Mouse (Mus musculus) embryonic facial prominence, embryonic 12.5 days (tissue): Measurements from ENCODE around the gene Gm11127. TPM values are rescaled to one million over a fixed set of nuclear protein-coding genes. Genes with fewer than 3 reads are reported as not detected.

Experiments
- ATAC-seq: fragments of 200-750 bp; cut with Nextera tagmentation; 2 replicates; pipeline ENCODE4 v1.8.0; 2017; ENCODE audit not compliant: insufficient number of reproducible peaks, insufficient read depth, low FRiP score, low TSS enrichment
- H3K27ac ChIP-seq: fragments of 300-500 bp; sonication (generic); 2 replicates; pipeline ENCODE4 v1.5.1; 2016; ENCODE audit warnings: mild to moderate bottlenecking
- H3K27me3 ChIP-seq: fragments of 300-500 bp; sonication (generic); 2 replicates; pipeline ENCODE4 v1.6.1; 2016; ENCODE audit warnings: mild to moderate bottlenecking, moderate library complexity
- H3K36me3 ChIP-seq: fragments of 300-500 bp; sonication (generic); 2 replicates; pipeline ENCODE4 v1.6.1; 2016; ENCODE audit warnings: mild to moderate bottlenecking
- H3K4me1 ChIP-seq: fragments of 300-500 bp; sonication (generic); 2 replicates; pipeline ENCODE4 v1.6.1; 2016
- H3K4me2 ChIP-seq: fragments of 300-500 bp; sonication (generic); replicated peaks from 2 replicates; pipeline ENCODE4 v1.6.1; 2016; ENCODE audit warnings: mild to moderate bottlenecking, moderate library complexity
- H3K4me3 ChIP-seq: fragments of 300-500 bp; sonication (generic); 2 replicates; pipeline ENCODE4 v1.5.1; 2016; ENCODE audit warnings: mild to moderate bottlenecking
- H3K9ac ChIP-seq: fragments of 300-500 bp; sonication (generic); 2 replicates; pipeline ENCODE4 v1.6.1; 2016; ENCODE audit warnings: mild to moderate bottlenecking, moderate library complexity
- H3K9me3 ChIP-seq: fragments of 300-500 bp; sonication (generic); 2 replicates; pipeline ENCODE4 v1.6.1; 2016; ENCODE audit warnings: mild to moderate bottlenecking, moderate library complexity
- WGBS: fragments of 180-500 bp; shearing (Covaris S2); methylation state at CpG from one replicate; pipeline ENCODE4 v1.1.7; 2016; 5-methylcytosine and 5-hydroxymethylcytosine counted together
- polyA plus RNA-seq: library from polyadenylated mRNA; unstranded; fragments of >200 nt; fragmentation: Nextera tagmentation; extraction: Ambion mirVana; gene quantifications from 2 replicates; pipeline ENCODE4 v1.2.1, GENCODE M21; 2016

Gene Gm11127
- polyA plus RNA-seq, 1 experiment from 2014 or later, result not detected

DNA sequence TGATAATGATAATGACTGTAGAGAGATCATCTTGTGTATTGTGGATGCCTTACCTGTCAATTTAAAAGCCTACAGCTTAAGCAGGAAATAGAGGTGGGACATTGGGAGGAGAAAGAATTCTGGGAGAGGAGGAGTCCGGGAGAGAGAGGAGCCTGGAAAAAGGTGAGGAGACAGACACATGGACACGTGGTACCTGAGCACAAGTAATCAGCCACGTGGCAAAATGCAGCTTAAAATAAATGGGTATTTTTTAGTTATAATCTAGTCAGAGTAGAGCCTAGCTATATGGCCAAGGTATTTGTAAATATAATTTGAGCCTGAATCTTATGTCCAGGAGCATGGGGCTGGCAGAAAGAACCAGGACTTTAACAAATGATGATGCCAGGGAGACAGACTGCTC is 38.7 kb downstream of the Gm11127 start:
- Histone ChIP-seq H3K4me1 (peaks cover 13% of the 10 kb centered on the region; the same call in 1 of the 2 replicates), H3K9me3 (no peaks in the 10 kb centered on the region), H3K9ac (no peak overlapping the region), H3K4me3 (no peak overlapping the region), H3K4me2 (no peak overlapping the region), H3K36me3 (peaks cover 7% of the 10 kb centered on the region), H3K27me3 (no peaks in the 10 kb centered on the region), H3K27ac (no peak overlapping the region)
- WGBS, result 74% methylated on average over 3 of the region's 3 CpGs
- no peak for ATAC-seq

DNA sequence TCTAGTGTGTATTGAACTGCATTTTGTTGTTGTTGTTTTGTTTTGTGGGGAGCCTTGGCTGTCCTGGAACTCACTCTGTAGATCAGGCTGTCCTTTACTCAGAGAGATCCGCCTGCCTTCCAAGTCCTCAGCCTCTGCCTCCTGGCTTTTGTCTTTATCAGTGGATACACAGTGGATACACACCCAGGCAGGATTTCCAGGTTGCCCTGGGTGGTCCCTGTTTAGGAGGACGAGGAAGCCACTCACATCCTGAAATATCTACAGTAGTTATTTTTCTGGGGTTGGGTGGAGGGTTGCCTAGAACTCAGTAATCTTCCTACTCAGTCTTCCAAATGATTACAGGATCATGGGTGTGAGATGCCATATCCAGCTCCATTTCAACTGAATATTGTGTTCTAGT is 39.2 kb downstream of the Gm11127 start:
- H3K27me3 ChIP-seq, result no peaks in the 10 kb centered on the region
- no peak overlapping the region for H3K9ac ChIP-seq
- no peak for ATAC-seq
- H3K36me3 ChIP-seq, result peaks cover 12% of the 10 kb centered on the region
- H3K4me2 ChIP-seq, result no peak overlapping the region
- no peak overlapping the region for H3K4me3 ChIP-seq
- no peaks in the 10 kb centered on the region for H3K9me3 ChIP-seq
- WGBS, result 72% methylated on average over 2 of the region's 2 CpGs
- H3K4me1 ChIP-seq, result peaks cover 13% of the 10 kb centered on the region; the same call in 1 of the 2 replicates
- no peak overlapping the region for H3K27ac ChIP-seq

DNA sequence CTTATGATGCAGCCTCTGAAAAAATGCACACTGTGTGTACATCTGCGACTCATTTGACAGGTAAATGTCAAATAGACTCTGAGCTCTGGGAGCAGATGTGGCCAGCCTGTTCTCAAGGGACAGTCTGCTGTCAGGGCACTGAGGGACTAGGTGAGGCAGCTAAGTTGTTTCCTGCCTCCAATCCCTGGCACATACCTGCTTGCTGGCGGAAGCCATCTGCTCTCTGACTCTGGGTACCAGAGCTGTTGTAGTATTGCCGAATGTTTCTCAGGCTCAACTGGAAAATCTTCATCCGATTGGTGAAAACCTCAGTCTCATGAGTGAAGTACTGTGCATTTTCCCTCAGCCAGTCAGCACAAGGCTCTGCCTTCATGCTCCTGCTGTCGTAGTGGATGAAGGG is 41.1 kb downstream of the Gm11127 start:
- Histone ChIP-seq H3K4me1 (peaks cover 3% of the 10 kb centered on the region; the same call in 1 of the 2 replicates), H3K27ac (no peak overlapping the region), H3K9me3 (no peaks in the 10 kb centered on the region), H3K27me3 (no peaks in the 10 kb centered on the region), H3K9ac (no peak overlapping the region), H3K36me3 (peaks cover 12% of the 10 kb centered on the region), H3K4me2 (no peak overlapping the region), H3K4me3 (no peak overlapping the region)
- ATAC-seq, result no peak
- WGBS, result 89% methylated on average over 5 of the region's 5 CpGs

DNA sequence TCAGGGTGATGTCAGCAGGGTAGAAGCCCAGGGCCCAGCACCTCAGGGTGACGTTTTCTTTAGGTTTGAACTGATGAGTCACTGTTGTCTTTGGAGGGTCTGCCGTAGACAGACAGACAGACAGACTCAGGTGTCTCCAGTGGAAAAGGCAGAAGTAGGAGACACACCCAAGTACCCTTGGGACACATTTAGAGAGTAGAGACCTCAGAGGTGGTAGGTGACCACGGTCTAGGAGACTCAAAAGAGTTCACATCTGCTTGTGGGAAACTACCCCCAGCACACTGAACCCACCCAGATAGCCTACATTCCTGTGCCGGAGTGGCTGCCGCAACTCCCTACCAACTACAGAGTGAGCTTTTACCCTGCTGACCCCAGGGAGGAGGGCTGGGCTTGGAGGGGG is 43.2 kb downstream of the Gm11127 start:
- Histone ChIP-seq H3K4me1 (no peaks in the 10 kb centered on the region), H3K36me3 (peaks cover 12% of the 10 kb centered on the region), H3K9ac (no peak overlapping the region), H3K4me2 (no peak overlapping the region), H3K4me3 (no peak overlapping the region), H3K9me3 (no peaks in the 10 kb centered on the region), H3K27ac (no peak overlapping the region), H3K27me3 (no peaks in the 10 kb centered on the region)
- no peak for ATAC-seq
- WGBS, result 97% methylated on average over 5 of the region's 5 CpGs

Other genes with a start within 250 kb of the Gm11127 start
- 6.9 and 8.9 TPM in 2 replicates for gene Ier3, start 236.7 kb downstream of the Gm11127 start, polyA plus RNA-seq
- 50.7 and 60.3 TPM in 2 replicates for gene Flot1, start 235.1 kb downstream of the Gm11127 start, polyA plus RNA-seq
- 1,266 and 1,271 TPM in 2 replicates for gene Tubb5, start 220.1 kb downstream of the Gm11127 start, polyA plus RNA-seq
- 15.1 and 21.3 TPM in 2 replicates for gene Mdc1, start 216.9 kb downstream of the Gm11127 start, polyA plus RNA-seq
- 39.9 and 43.9 TPM in 2 replicates for gene Nrm, start 197.1 kb downstream of the Gm11127 start, polyA plus RNA-seq
- gene Ppp1r18, start 192.8 kb downstream of the Gm11127 start, polyA plus RNA-seq, result 26.1 and 28.9 TPM in 2 replicates
- 47.8 and 52.8 TPM in 2 replicates for gene Dhx16, start 178.6 kb downstream of the Gm11127 start, polyA plus RNA-seq
- gene 2310061I04Rik, start 160.9 kb downstream of the Gm11127 start, polyA plus RNA-seq, result 24.0 and 24.3 TPM in 2 replicates
- gene Atat1, start 148.3 kb downstream of the Gm11127 start, polyA plus RNA-seq, result 165 and 172 TPM in 2 replicates
- 65.6 TPM in 2 replicates for gene Mrps18b, start 142.0 kb downstream of the Gm11127 start, polyA plus RNA-seq
- gene Ppp1r10, start 141.9 kb downstream of the Gm11127 start, polyA plus RNA-seq, result 50.1 and 51.9 TPM in 2 replicates
- gene Abcf1, start 88.6 kb downstream of the Gm11127 start, polyA plus RNA-seq, result 91.2 and 113 TPM in 2 replicates
- gene Gnl1, start 78.5 kb downstream of the Gm11127 start, polyA plus RNA-seq, result 69.9 and 71.5 TPM in 2 replicates
- gene Prr3, start 78.1 kb downstream of the Gm11127 start, polyA plus RNA-seq, result 42.9 and 51.4 TPM in 2 replicates
- 3.7 and 5.5 TPM in 2 replicates for gene H2-T24, start 37.8 kb downstream of the Gm11127 start, polyA plus RNA-seq
- 10.2 and 12.1 TPM in 2 replicates for gene H2-T23, start 25.5 kb downstream of the Gm11127 start, polyA plus RNA-seq
- gene H2-T22, start 15.6 kb downstream of the Gm11127 start, polyA plus RNA-seq, result 16.3 and 17.2 TPM in 2 replicates
- gene Gm6034, start 15.4 kb downstream of the Gm11127 start, polyA plus RNA-seq, result not detected in 2 replicates
- not detected in 2 replicates for gene Gm19684, start 63.3 kb upstream of the Gm11127 start, polyA plus RNA-seq
- not detected in 2 replicates for gene Gm7030, start 71.1 kb upstream of the Gm11127 start, polyA plus RNA-seq
- gene Gm8909, start 110.2 kb upstream of the Gm11127 start, polyA plus RNA-seq, result not detected in 2 replicates
- gene H2-T3, start 131.9 kb upstream of the Gm11127 start, polyA plus RNA-seq, result not detected in 2 replicates
- 98.2 and 106 TPM in 2 replicates for gene Rpp21, start 199.7 kb upstream of the Gm11127 start, polyA plus RNA-seq
- 25.2 and 27.2 TPM in 2 replicates for gene Trim39, start 213.9 kb upstream of the Gm11127 start, polyA plus RNA-seq
- gene H2-M10.2, start 228.1 kb upstream of the Gm11127 start, polyA plus RNA-seq, result 0.20 TPM in 1 of 2 replicates, not detected in the other